Mouse (Mus musculus) liver, embryonic 14.5 days (tissue): Measurements from ENCODE around the gene Ccdc187.

Source experiments
- CTCF ChIP-seq: IDR thresholded peaks from 2 replicates; pipeline ENCODE4 v1.5.1; 2016; ENCODE audit warnings: antibody characterized with exemption, low read depth, control low read depth
- EP300 ChIP-seq: IDR thresholded peaks from 2 replicates; pipeline ENCODE4 v1.6.1; 2016; ENCODE audit warnings: antibody characterized with exemption, low read depth

DNA sequence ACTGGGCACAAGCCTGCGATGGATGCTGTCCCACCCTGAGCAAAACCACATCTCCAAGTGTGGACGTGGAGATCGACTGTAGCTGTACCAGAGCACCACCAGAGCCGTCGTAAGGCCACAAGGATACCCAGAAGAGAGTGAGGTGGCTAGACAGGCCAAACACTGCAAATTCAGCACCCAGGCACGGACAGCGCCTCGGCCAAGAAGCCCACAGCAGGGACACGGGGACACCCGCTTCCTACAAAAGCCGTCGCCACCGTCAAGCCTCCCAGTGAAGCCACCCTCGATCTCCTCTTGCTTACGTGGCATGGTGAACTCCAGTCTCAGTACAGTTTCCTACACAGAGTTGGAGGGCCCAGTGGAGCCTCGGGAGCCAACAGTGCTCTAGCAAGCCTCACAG, 89.2 kb downstream of the Ccdc187 start:
- TF ChIP-seq CTCF: no peak
- TF ChIP-seq EP300: no peak
